Mouse (Mus musculus) heart, embryonic 15.5 days (tissue): ENCODE measurements around the gene Ssbp3. TPM values are rescaled to one million over a fixed set of nuclear protein-coding genes. Genes with fewer than 3 reads are reported as not detected.
A peak's percentile ranks its signal among the peaks of the same experiment; 100 is the strongest.

Experiments
- ATAC-seq: fragments of 200-750 bp; cut with Nextera tagmentation; replicated peaks from 2 replicates; pipeline ENCODE4 v1.8.0; 2017; ENCODE audit warnings: low read depth, moderate TSS enrichment; ENCODE audit not compliant: insufficient number of reproducible peaks, insufficient read depth, low FRiP score
- H3K27ac ChIP-seq: fragments of 300-500 bp; sonication (generic); 2 replicates; pipeline ENCODE4 v1.5.1; 2015; ENCODE audit warnings: mild to moderate bottlenecking, inconsistent platforms
- H3K27me3 ChIP-seq: fragments of 300-500 bp; sonication (generic); 2 replicates; pipeline ENCODE4 v1.6.1; 2015; ENCODE audit warnings: inconsistent platforms
- H3K36me3 ChIP-seq: fragments of 300-500 bp; sonication (generic); 2 replicates; pipeline ENCODE4 v1.6.1; 2015; ENCODE audit warnings: mild to moderate bottlenecking, inconsistent platforms
- H3K4me1 ChIP-seq: fragments of 300-500 bp; sonication (generic); replicated peaks from 2 replicates; pipeline ENCODE4 v1.6.1; 2015; ENCODE audit warnings: inconsistent platforms
- H3K4me2 ChIP-seq: fragments of 300-500 bp; sonication (generic); 2 replicates; pipeline ENCODE4 v1.6.1; 2015; ENCODE audit warnings: inconsistent platforms, mild to moderate bottlenecking, moderate library complexity
- H3K4me3 ChIP-seq: fragments of 300-500 bp; sonication (generic); 2 replicates; pipeline ENCODE4 v1.5.1; 2015; ENCODE audit warnings: mild to moderate bottlenecking, inconsistent platforms
- H3K9ac ChIP-seq: fragments of 300-500 bp; sonication (generic); 2 replicates; pipeline ENCODE4 v1.6.1; 2015; ENCODE audit warnings: mild to moderate bottlenecking, inconsistent platforms
- H3K9me3 ChIP-seq: fragments of 300-500 bp; sonication (generic); replicated peaks from 2 replicates; pipeline ENCODE4 v1.6.1; 2016; ENCODE audit warnings: inconsistent platforms
- WGBS: fragments of 180-500 bp; shearing (Covaris S2); methylation state at CpG from one replicate; pipeline ENCODE4 v1.1.7; 2015; ENCODE audit warnings: mixed read lengths; 5-methylcytosine and 5-hydroxymethylcytosine counted together
- polyA plus RNA-seq: library from polyadenylated mRNA; unstranded; fragments of >200 nt; fragmentation: Nextera tagmentation; extraction: Ambion mirVana; gene quantifications from 2 replicates; pipeline ENCODE4 v1.2.1, GENCODE M21; 2015

The Ssbp3 gene
- polyA plus RNA-seq, 1 experiment from 2014 or later, result 53.3 TPM

- Histone ChIP-seq H3K27ac (no peak overlapping the region), H3K36me3 (peaks cover 53% of the 10 kb centered on the region), H3K4me3 (no peak overlapping the region), H3K9ac (no peak overlapping the region), H3K4me2 (no peak overlapping the region), H3K4me1 (peaks cover 14% of the 10 kb centered on the region), H3K27me3 (no peaks in the 10 kb centered on the region), H3K9me3 (no peaks in the 10 kb centered on the region)
- WGBS, result 75% methylated on average over 3 of the region's 3 CpGs
- no peak for ATAC-seq
These were observed 152.7 kb downstream of the Ssbp3 start for GRCm38 (mm10) chr4:107063214-107063613.

GRCm38 (mm10) chr4:107064394-107065098 lies 154.0 kb downstream of the Ssbp3 start:
- no peak overlapping the region for H3K27ac ChIP-seq
- 71% methylated on average over 5 of the region's 5 CpGs for WGBS
- H3K9ac ChIP-seq, result no peak overlapping the region
- no peaks in the 10 kb centered on the region for H3K27me3 ChIP-seq
- no peak overlapping the region for H3K4me3 ChIP-seq
- peaks cover 41% of the 10 kb centered on the region for H3K36me3 ChIP-seq
- H3K4me2 ChIP-seq, result no peak overlapping the region
- peaks cover 14% of the 10 kb centered on the region for H3K4me1 ChIP-seq
- no peaks in the 10 kb centered on the region for H3K9me3 ChIP-seq
- no peak for ATAC-seq

GRCm38 (mm10) chr4:107066252-107067124 lies 156.0 kb downstream of the Ssbp3 start, which contains the start of the genes Mrpl37 and Cyb5rl:
TSS of gene Mrpl37 (minus strand) at chr4:107066868.
TSS of gene Cyb5rl (plus strand) at chr4:107066988.
- H3K9ac ChIP-seq, result peak within 1 kb of the TSS; percentile 87
- peak within 1 kb of the TSS; percentile 56; the same call in 1 of the 2 replicates for H3K27ac ChIP-seq
- peaks cover 14% of the 10 kb centered on the region for H3K4me1 ChIP-seq
- H3K36me3 ChIP-seq, result peaks cover 25% of the 10 kb centered on the region
- H3K9me3 ChIP-seq, result no peaks in the 10 kb centered on the region
- peak within 1 kb of the TSS; percentile 81 for H3K4me3 ChIP-seq
- peak within 1 kb of the TSS; percentile 90 for H3K4me2 ChIP-seq
- ATAC-seq, result peak; percentile 99
- under 1% methylated on average over 60 of the region's 60 CpGs for WGBS
- H3K27me3 ChIP-seq, result no peaks in the 10 kb centered on the region

GRCm38 (mm10) chr4:107067151-107067840 lies 156.8 kb downstream of the Ssbp3 start:
- Histone ChIP-seq H3K4me1 (peaks cover 14% of the 10 kb centered on the region), H3K4me3 (peak overlapping the region; percentile 81), H3K27me3 (no peaks in the 10 kb centered on the region), H3K36me3 (peaks cover 17% of the 10 kb centered on the region), H3K9me3 (no peaks in the 10 kb centered on the region), H3K4me2 (peak overlapping the region; percentile 90), H3K27ac (0 out of 2 replicates have a peak overlapping the region, but pooled peaks have one; percentile 8), H3K9ac (peak overlapping the region; percentile 67)
- 4% methylated on average over 33 of the region's 33 CpGs for WGBS
- peak; percentile 29 for ATAC-seq

GRCm38 (mm10) chr4:107072343-107072742 lies 161.8 kb downstream of the Ssbp3 start:
- Histone ChIP-seq H3K9me3 (no peaks in the 10 kb centered on the region), H3K4me2 (no peak overlapping the region), H3K27me3 (no peaks in the 10 kb centered on the region), H3K4me3 (no peak overlapping the region), H3K27ac (no peak overlapping the region), H3K36me3 (no peaks in the 10 kb centered on the region), H3K9ac (no peak overlapping the region), H3K4me1 (peaks cover 4% of the 10 kb centered on the region; the same call in 1 of the 2 replicates)
- WGBS, result 77% methylated on average over 9 of the region's 9 CpGs
- ATAC-seq, result no peak

GRCm38 (mm10) chr4:107075456-107075855 lies 165.0 kb downstream of the Ssbp3 start:
- no peak overlapping the region for H3K4me2 ChIP-seq
- H3K4me1 ChIP-seq, result peaks cover 7% of the 10 kb centered on the region; the same call in 1 of the 2 replicates
- no peak overlapping the region for H3K27ac ChIP-seq
- ATAC-seq, result no peak
- no peaks in the 10 kb centered on the region for H3K9me3 ChIP-seq
- no peak overlapping the region for H3K4me3 ChIP-seq
- no peaks in the 10 kb centered on the region for H3K36me3 ChIP-seq
- H3K9ac ChIP-seq, result no peak overlapping the region
- 63% methylated on average over 5 of the region's 5 CpGs for WGBS
- H3K27me3 ChIP-seq, result no peaks in the 10 kb centered on the region

- H3K4me1 ChIP-seq, result peaks cover 7% of the 10 kb centered on the region; the same call in 1 of the 2 replicates
- H3K9ac ChIP-seq, result no peak overlapping the region
- 82% methylated on average over 4 of the region's 4 CpGs for WGBS
These were observed 168.4 kb downstream of the Ssbp3 start for GRCm38 (mm10) chr4:107078894-107079293.

GRCm38 (mm10) chr4:107079716-107080115 lies 169.2 kb downstream of the Ssbp3 start:
- H3K27ac ChIP-seq, result 0 out of 2 replicates have a peak overlapping the region, but pooled peaks have one; percentile 22

More at GRCm38 (mm10) chr4:107078894-107079293, 168.4 kb downstream of the Ssbp3 start:
- no peaks in the 10 kb centered on the region for H3K9me3 ChIP-seq
- no peak overlapping the region for H3K4me3 ChIP-seq
- H3K27ac ChIP-seq, result no peak overlapping the region
- no peaks in the 10 kb centered on the region for H3K36me3 ChIP-seq
- no peak overlapping the region for H3K4me2 ChIP-seq
- no peaks in the 10 kb centered on the region for H3K27me3 ChIP-seq
- no peak for ATAC-seq

GRCm38 (mm10) chr4:107082185-107082584 lies 171.7 kb downstream of the Ssbp3 start:
- Histone ChIP-seq H3K9ac (no peak overlapping the region), H3K4me2 (no peak overlapping the region), H3K27ac (no peak overlapping the region), H3K27me3 (no peaks in the 10 kb centered on the region), H3K9me3 (no peaks in the 10 kb centered on the region), H3K4me1 (peaks cover 18% of the 10 kb centered on the region), H3K4me3 (no peak overlapping the region), H3K36me3 (no peaks in the 10 kb centered on the region)
- WGBS, result 85% methylated on average over 3 of the region's 3 CpGs
- ATAC-seq, result no peak

More at GRCm38 (mm10) chr4:107079716-107080115, 169.2 kb downstream of the Ssbp3 start:
- no peak overlapping the region for H3K4me2 ChIP-seq
- no peak overlapping the region for H3K9ac ChIP-seq
- ATAC-seq, result no peak
- no peaks in the 10 kb centered on the region for H3K36me3 ChIP-seq
- no peak overlapping the region for H3K4me3 ChIP-seq
- no peaks in the 10 kb centered on the region for H3K27me3 ChIP-seq
- H3K4me1 ChIP-seq, result peaks cover 15% of the 10 kb centered on the region
- no peaks in the 10 kb centered on the region for H3K9me3 ChIP-seq

GRCm38 (mm10) chr4:107083126-107083525 lies 172.6 kb downstream of the Ssbp3 start:
- Histone ChIP-seq H3K9me3 (no peaks in the 10 kb centered on the region), H3K9ac (no peak overlapping the region), H3K4me2 (no peak overlapping the region), H3K27ac (no peak overlapping the region), H3K36me3 (no peaks in the 10 kb centered on the region), H3K4me1 (peaks cover 18% of the 10 kb centered on the region), H3K4me3 (no peak overlapping the region), H3K27me3 (no peaks in the 10 kb centered on the region)
- ATAC-seq, result no peak
- 83% methylated on average over 4 of the region's 4 CpGs for WGBS

GRCm38 (mm10) chr4:107084343-107084742 lies 173.8 kb downstream of the Ssbp3 start:
- Histone ChIP-seq H3K4me1 (peaks cover 17% of the 10 kb centered on the region), H3K9ac (no peak overlapping the region), H3K4me2 (no peak overlapping the region), H3K9me3 (no peaks in the 10 kb centered on the region), H3K36me3 (no peaks in the 10 kb centered on the region), H3K27me3 (no peaks in the 10 kb centered on the region), H3K4me3 (no peak overlapping the region), H3K27ac (no peak overlapping the region)
- ATAC-seq, result no peak
- WGBS, result 23% methylated on average over 1 of the region's 1 CpGs
